Mouse (Mus musculus) right cerebral cortex, adult 18-20 months (tissue): ENCODE measurements around the gene Ets1.
A peak's percentile ranks its signal among the peaks of the same experiment; 100 is the strongest.

Experiments
- DNase-seq: peaks from one replicate; pipeline ENCODE4 v3.0.0; 2022; ENCODE audit warnings: mixed read lengths

The Ets1 gene

GRCm38 (mm10) chr9:32616516-32617429, 19.2 kb upstream of the Ets1 start:
- no peak for DNase-seq

- no peak for DNase-seq
Observed at GRCm38 (mm10) chr9:32617430-32617768, 18.6 kb upstream of the Ets1 start.

GRCm38 (mm10) chr9:32618544-32619120, 17.4 kb upstream of the Ets1 start:
- DNase-seq = no peak

GRCm38 (mm10) chr9:32619661-32620060, 16.4 kb upstream of the Ets1 start:
- peak; percentile 17 for DNase-seq

- no peak for DNase-seq
Observed at GRCm38 (mm10) chr9:32620446-32620845, 15.6 kb upstream of the Ets1 start.

- no peak for DNase-seq
Observed at GRCm38 (mm10) chr9:32629385-32629981, 6.5 kb upstream of the Ets1 start.

- DNase-seq = no peak
Observed at GRCm38 (mm10) chr9:32631341-32631740, 4.7 kb upstream of the Ets1 start.

GRCm38 (mm10) chr9:32632237-32632636, 3.8 kb upstream of the Ets1 start:
- no peak for DNase-seq

GRCm38 (mm10) chr9:32644981-32645380, 9.0 kb downstream of the Ets1 start:
- no peak for DNase-seq

- no peak for DNase-seq
Observed at GRCm38 (mm10) chr9:32645475-32645874, 9.5 kb downstream of the Ets1 start.

- DNase-seq = no peak
Observed at GRCm38 (mm10) chr9:32646539-32647258, 10.7 kb downstream of the Ets1 start.

GRCm38 (mm10) chr9:32647506-32648250, 11.7 kb downstream of the Ets1 start:
- DNase-seq = no peak

- DNase-seq = no peak
Observed at GRCm38 (mm10) chr9:32648286-32648685, 12.3 kb downstream of the Ets1 start.

GRCm38 (mm10) chr9:32650738-32651137, 14.7 kb downstream of the Ets1 start:
- no peak for DNase-seq

- no peak for DNase-seq
Observed at GRCm38 (mm10) chr9:32652112-32652511, 16.1 kb downstream of the Ets1 start.

- DNase-seq = no peak
Observed at GRCm38 (mm10) chr9:32654305-32654704, 18.3 kb downstream of the Ets1 start.

- no peak for DNase-seq
Observed at GRCm38 (mm10) chr9:32656351-32656844, 20.4 kb downstream of the Ets1 start.

- DNase-seq = no peak
Observed at GRCm38 (mm10) chr9:32657124-32657523, 21.1 kb downstream of the Ets1 start.

- no peak for DNase-seq
Observed at GRCm38 (mm10) chr9:32660406-32660960, 24.5 kb downstream of the Ets1 start.

GRCm38 (mm10) chr9:32661071-32661470, 25.1 kb downstream of the Ets1 start:
- DNase-seq = no peak

GRCm38 (mm10) chr9:32661561-32661960, 25.5 kb downstream of the Ets1 start:
- no peak for DNase-seq
